Mouse (Mus musculus): ENCODE results near the gene P2ry6. TPM values are rescaled to one million over a fixed set of nuclear protein-coding genes. Genes with fewer than 3 reads are reported as not detected.

The P2ry6 gene
- total RNA-seq (2021) = 1 to 10 TPM; 4.0 TPM
- long read RNA-seq, partial matches to known transcripts = 0 of 3 reads
- long read RNA-seq, other reads (novel, unspliced or antisense) = 0 of 3 reads

GRCm38 (mm10) chr7:100974135-100974903 is at the start of gene P2ry6:
Gene P2ry6 (minus strand): TSS chr7:100974649.
- DNase-seq (ENCODE audit: low spot score in 2 of 2) = peak in 1 of 2 experiments; percentile 40

GRCm38 (mm10) chr7:101017492-101017891 is 43.0 kb upstream of the P2ry6 start:
- peak; percentile 27 to 38 for DNase-seq (ENCODE audit: low spot score in 2 of 2)

GRCm38 (mm10) chr7:101017021-101017461 is 42.6 kb upstream of the P2ry6 start:
- peak; percentile 72 to 76 for DNase-seq (ENCODE audit: low spot score in 2 of 2)

- no peak for DNase-seq (ENCODE audit: low spot score in 2 of 2)
Observed at GRCm38 (mm10) chr7:101014985-101015384, 40.5 kb upstream of the P2ry6 start.

GRCm38 (mm10) chr7:101014041-101014440 is 39.6 kb upstream of the P2ry6 start:
- no peak for DNase-seq (ENCODE audit: low spot score in 2 of 2)

GRCm38 (mm10) chr7:101012541-101012940 is 38.1 kb upstream of the P2ry6 start, which contains the start of gene P2ry2:
Gene P2ry2 (minus strand): TSS chr7:101012866.
- no peak for DNase-seq (ENCODE audit: low spot score in 2 of 2)

GRCm38 (mm10) chr7:101011681-101012367 is 37.4 kb upstream of the P2ry6 start:
- DNase-seq (ENCODE audit: low spot score in 2 of 2) = peak; percentile 41 to 62

- DNase-seq (ENCODE audit: low spot score in 2 of 2) = no peak
Observed at GRCm38 (mm10) chr7:101010741-101011140, 36.3 kb upstream of the P2ry6 start.

- DNase-seq (ENCODE audit: low spot score in 2 of 2) = no peak
Observed at GRCm38 (mm10) chr7:101006201-101006600, 31.8 kb upstream of the P2ry6 start.

- DNase-seq (ENCODE audit: low spot score in 2 of 2) = no peak
Observed at GRCm38 (mm10) chr7:101005119-101005518, 30.7 kb upstream of the P2ry6 start.

GRCm38 (mm10) chr7:101003442-101004326 is 29.2 kb upstream of the P2ry6 start:
- DNase-seq (ENCODE audit: low spot score in 2 of 2) = no peak

GRCm38 (mm10) chr7:101002274-101002673 is 27.8 kb upstream of the P2ry6 start:
- no peak for DNase-seq (ENCODE audit: low spot score in 2 of 2)

GRCm38 (mm10) chr7:100999623-101000022 is 25.2 kb upstream of the P2ry6 start:
- DNase-seq (ENCODE audit: low spot score in 2 of 2) = no peak

- no peak for DNase-seq (ENCODE audit: low spot score in 2 of 2)
Observed at GRCm38 (mm10) chr7:100998578-100998960, 24.1 kb upstream of the P2ry6 start.

GRCm38 (mm10) chr7:100997951-100998577 is 23.6 kb upstream of the P2ry6 start:
- no peak for DNase-seq (ENCODE audit: low spot score in 2 of 2)

GRCm38 (mm10) chr7:100997215-100997614 is 22.8 kb upstream of the P2ry6 start:
- DNase-seq (ENCODE audit: low spot score in 2 of 2) = no peak

GRCm38 (mm10) chr7:100995951-100996350 is 21.5 kb upstream of the P2ry6 start:
- DNase-seq (ENCODE audit: low spot score in 2 of 2) = no peak

- no peak for DNase-seq (ENCODE audit: low spot score in 2 of 2)
Observed at GRCm38 (mm10) chr7:100995260-100995864, 20.9 kb upstream of the P2ry6 start.

GRCm38 (mm10) chr7:100993166-100993565 is 18.7 kb upstream of the P2ry6 start:
- DNase-seq (ENCODE audit: low spot score in 2 of 2) = no peak

GRCm38 (mm10) chr7:100991972-100992371 is 17.5 kb upstream of the P2ry6 start:
- no peak for DNase-seq (ENCODE audit: low spot score in 2 of 2)

All from layer of hippocampus, postnatal 10 days (tissue).